Mouse (Mus musculus): ENCODE measurements around the gene Zfp385b. TPM values are rescaled to one million over a fixed set of nuclear protein-coding genes. Genes with fewer than 3 reads are reported as not detected.
"Not testable (repeated sequence)": the region's sequence is repeated elsewhere in the genome, so short reads cannot be mapped to it uniquely, and the experiment has no call there.

Gene Zfp385b
- total RNA-seq, 2 experiments from 2014 or later = 51.9 to 56.7 TPM

- DNase-seq (ENCODE audit: low spot score in 2 of 2) = no peak
- intact Hi-C loops (cut with DNase I) = no loop called here
These were observed 319.0 kb downstream of the Zfp385b start for GRCm38 (mm10) chr2:77500480-77500879.

- no peak for DNase-seq (ENCODE audit: low spot score in 2 of 2)
- intact Hi-C loops (cut with DNase I) = no loop called here
These were observed 321.1 kb downstream of the Zfp385b start for GRCm38 (mm10) chr2:77498379-77498778.

- intact Hi-C loops (cut with DNase I) = no loop called here
- no peak for DNase-seq (ENCODE audit: low spot score in 2 of 2)
These were observed 321.5 kb downstream of the Zfp385b start for GRCm38 (mm10) chr2:77497942-77498341.

DNA sequence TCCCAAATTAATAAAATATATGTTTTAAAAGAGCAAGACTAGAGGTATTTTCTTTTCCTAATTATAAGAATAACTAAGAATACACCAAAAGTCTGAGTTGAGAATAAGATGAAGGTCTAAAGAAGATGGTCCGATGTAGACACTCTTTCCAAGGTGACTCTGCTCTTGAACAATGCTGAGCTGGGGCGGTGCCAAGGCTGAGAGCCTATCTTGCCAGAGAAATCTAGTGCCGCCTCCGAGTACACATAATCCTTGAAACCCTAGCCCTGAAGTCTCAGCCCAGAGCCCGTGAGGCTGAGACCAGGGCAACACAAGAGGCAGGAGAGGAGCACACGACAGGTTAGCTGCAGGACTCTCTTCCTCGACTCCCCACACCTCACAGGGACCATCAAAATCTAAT is 323.4 kb downstream of the Zfp385b start:
- no peak for DNase-seq (ENCODE audit: low spot score in 2 of 2)
- intact Hi-C loops (cut with DNase I) = no loop called here

- no peak for DNase-seq (ENCODE audit: low spot score in 2 of 2)
- intact Hi-C loops (cut with DNase I) = no loop called here
These were observed 324.1 kb downstream of the Zfp385b start for GRCm38 (mm10) chr2:77495344-77495743.

- no peak for DNase-seq (ENCODE audit: low spot score in 2 of 2)
- intact Hi-C loops (cut with DNase I) = no loop called here
These were observed 325.7 kb downstream of the Zfp385b start for GRCm38 (mm10) chr2:77493695-77494094.

DNA sequence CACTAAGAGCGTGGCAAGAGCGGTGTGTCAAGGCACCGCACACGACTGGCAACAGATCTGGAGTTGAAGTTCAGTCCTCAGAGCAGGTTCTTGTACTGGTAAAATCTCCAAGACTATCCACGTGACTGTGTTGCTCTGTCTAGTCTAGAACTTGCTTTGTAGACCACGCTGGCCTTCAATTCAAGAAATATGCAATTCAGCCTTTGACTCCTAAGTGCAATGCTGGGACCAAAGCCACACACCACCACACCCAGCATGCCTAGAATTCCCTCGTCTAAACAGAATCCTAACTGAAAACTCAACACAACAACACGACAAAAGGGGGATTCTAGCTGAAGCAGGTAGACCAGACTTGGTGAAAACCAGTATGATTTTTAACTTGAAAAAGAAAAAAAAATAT is 332.3 kb downstream of the Zfp385b start:
- DNase-seq (ENCODE audit: low spot score in 2 of 2) = no peak
- intact Hi-C loops (cut with DNase I) = no loop called here

- intact Hi-C loops (cut with DNase I) = no loop called here
- DNase-seq (ENCODE audit: low spot score in 2 of 2) = no peak
These were observed 338.2 kb downstream of the Zfp385b start for GRCm38 (mm10) chr2:77481274-77481673.

DNA sequence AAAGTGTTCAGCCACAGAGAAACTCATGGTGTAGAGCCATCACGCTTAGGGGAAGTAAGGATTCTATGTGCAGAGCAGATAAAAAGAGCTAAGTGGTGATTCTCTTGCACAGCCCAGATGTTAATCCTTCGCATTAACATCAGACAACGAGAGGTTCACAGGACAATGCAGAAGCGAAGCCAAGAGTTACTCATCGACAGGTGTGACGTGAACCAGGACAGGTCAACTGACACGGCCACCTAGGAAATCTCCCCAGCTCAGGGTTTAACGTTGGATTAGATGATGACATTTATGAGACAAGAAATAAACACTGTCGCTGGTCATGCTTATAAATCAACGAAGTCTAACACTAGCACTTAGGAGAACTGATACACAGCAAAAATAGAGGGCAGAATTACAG is 341.9 kb downstream of the Zfp385b start:
- DNase-seq (ENCODE audit: low spot score in 2 of 2) = no peak
- intact Hi-C loops (cut with DNase I) = no loop called here

GRCm38 (mm10) chr2:77476444-77476843 is 343.0 kb downstream of the Zfp385b start:
- no peak for DNase-seq (ENCODE audit: low spot score in 2 of 2)
- intact Hi-C loops (cut with DNase I) = no loop called here

- no peak for DNase-seq (ENCODE audit: low spot score in 2 of 2)
- intact Hi-C loops (cut with DNase I) = no loop called here
These were observed 347.1 kb downstream of the Zfp385b start for GRCm38 (mm10) chr2:77472254-77472837.

DNA sequence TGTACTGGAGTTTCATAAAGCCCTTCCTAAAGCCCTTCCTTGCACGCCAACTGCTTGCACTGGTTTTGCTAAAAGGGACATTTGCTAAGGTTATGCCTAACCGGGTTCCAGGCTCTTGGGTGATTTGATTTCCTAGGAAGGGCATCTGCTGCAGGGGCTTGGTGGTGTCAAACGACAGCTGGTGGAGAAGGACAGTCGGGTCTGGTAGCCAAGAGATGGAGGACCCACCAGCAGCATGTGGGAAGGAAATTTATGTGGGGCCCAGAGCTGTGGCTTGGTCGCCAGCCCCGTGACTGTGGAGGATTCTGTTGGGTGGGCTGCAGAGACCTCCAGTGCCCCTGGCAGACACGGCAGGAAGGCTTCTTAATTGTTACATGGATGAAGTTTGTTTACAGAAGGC is 348.7 kb downstream of the Zfp385b start:
- intact Hi-C loops (cut with DNase I) = no loop called here

DNA sequence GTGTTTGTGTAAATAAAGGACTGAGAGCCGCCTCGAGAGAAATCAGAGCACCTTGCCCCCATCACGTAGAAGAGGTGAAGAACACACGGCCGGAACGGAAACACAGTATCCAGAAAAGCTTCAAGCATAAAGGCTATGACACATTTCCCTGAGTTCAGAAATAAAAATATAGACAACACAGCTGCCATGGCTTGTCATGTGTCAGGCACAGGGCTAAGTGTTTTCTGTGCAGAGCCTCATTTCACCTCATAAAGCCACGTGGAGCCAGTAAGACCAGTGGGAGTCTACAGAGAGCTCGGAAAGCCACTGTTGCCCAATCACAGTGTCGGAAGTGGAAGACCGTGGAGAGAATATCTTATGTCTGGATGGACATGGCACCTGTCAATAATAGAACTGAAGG is 358.0 kb downstream of the Zfp385b start:
- intact Hi-C loops (cut with DNase I) = no loop called here
- DNase-seq (ENCODE audit: low spot score in 2 of 2) = no peak

More for the DNA sequence above, 348.7 kb downstream of the Zfp385b start:
- DNase-seq (ENCODE audit: low spot score in 2 of 2) = no peak

DNA sequence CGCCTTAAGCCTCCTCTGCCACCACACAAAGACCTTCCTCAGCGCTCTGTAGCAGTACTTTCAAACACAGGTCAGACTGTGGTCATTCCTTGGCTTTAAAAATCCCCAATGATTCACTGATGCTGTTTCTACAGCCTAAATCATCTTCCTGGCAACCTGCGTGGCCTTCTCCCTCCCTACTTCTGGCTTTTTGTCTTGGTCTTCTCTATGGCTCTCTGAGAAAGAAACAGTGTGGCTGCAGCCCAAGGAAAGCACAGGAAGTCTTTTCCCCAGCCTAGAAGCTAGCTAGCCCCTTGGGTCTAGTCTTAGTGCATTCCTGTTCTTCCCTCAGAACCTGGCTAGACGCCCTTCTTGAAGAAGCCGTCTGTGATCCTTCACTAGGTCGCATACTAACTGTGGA is 359.4 kb downstream of the Zfp385b start:
- intact Hi-C loops (cut with DNase I) = no loop called here
- DNase-seq (ENCODE audit: low spot score in 2 of 2) = no peak

GRCm38 (mm10) chr2:77458431-77458830 is 361.0 kb downstream of the Zfp385b start:
- no peak for DNase-seq (ENCODE audit: low spot score in 2 of 2)
- intact Hi-C loops (cut with DNase I) = loop anchor here (5.0 kb wide), 1 partner anchor 244 kb away; no protein-coding TSS in a partner anchor

GRCm38 (mm10) chr2:77457120-77457519 is 362.3 kb downstream of the Zfp385b start:
- no peak for DNase-seq (ENCODE audit: low spot score in 2 of 2)
- intact Hi-C loops (cut with DNase I) = loop anchor here (5.0 kb wide), 1 partner anchor 245 kb away; no protein-coding TSS in a partner anchor

GRCm38 (mm10) chr2:77456602-77457001 is 362.8 kb downstream of the Zfp385b start:
- no peak for DNase-seq (ENCODE audit: low spot score in 2 of 2)
- intact Hi-C loops (cut with DNase I) = loop anchor here (5.0 kb wide), 1 partner anchor 246 kb away; no protein-coding TSS in a partner anchor

- no peak for DNase-seq (ENCODE audit: low spot score in 2 of 2)
- intact Hi-C loops (cut with DNase I) = no loop called here
These were observed 365.0 kb downstream of the Zfp385b start for GRCm38 (mm10) chr2:77454341-77454937.

- no peak for DNase-seq (ENCODE audit: low spot score in 2 of 2)
- intact Hi-C loops (cut with DNase I) = no loop called here
These were observed 365.7 kb downstream of the Zfp385b start for GRCm38 (mm10) chr2:77453786-77454185.

DNA sequence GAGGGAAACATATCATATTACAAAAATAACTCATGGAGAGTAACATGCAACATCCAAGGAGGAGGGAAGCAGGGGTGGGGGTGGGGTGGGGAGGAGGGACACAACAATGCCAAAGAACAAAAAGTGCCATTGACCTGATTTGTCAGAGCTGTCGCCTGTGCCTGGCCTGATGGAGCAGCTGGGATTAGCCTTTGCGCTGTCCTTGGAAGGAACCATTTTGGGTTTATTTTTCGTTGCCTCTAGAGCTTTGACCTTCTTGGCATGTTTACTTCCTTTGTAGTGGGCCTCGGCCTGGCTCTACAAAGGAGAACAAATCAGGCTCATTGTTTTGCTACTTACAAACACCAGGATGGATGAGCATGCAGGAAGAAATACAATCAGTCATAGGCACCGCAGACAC is 369.4 kb downstream of the Zfp385b start:
- DNase-seq (ENCODE audit: low spot score in 2 of 2); intact Hi-C loops (cut with DNase I): not testable (repeated sequence)

DNA sequence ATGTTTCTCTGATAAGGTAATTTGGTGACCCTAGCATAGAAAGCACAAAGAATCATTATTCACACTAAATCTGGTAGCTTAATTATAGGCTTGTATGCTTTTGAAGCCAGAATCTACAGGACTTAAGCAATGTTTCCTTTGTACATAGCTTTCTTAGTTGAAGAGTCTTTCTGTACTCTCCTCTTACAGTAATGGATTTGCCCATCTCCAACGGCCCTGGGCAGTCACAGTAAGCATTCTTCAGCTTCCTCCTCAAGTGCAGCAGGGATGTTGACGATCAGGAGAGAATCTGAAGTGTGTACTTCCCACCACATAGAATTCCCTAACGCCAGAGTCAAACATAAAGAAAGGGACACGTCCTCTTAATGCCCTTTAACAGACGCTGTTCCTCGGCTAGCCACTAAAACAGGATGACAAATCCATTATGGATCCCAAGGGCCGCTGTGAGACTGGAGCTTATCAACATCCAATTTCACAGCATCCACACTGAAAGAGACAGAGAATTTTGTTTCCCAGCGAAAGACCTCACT is 370.4 kb downstream of the Zfp385b start:
- intact Hi-C loops (cut with DNase I) = no loop called here
- DNase-seq (ENCODE audit: low spot score in 2 of 2) = no peak
